Mouse (Mus musculus) E14TG2a.4 (cell line): ENCODE data around the gene Acat3.
A peak's percentile ranks its signal among the peaks of the same experiment; 100 is the strongest.

Source experiments
- H3K27me3 ChIP-seq: 2 replicates; pipeline ENCODE4 v1.6.1; 2014; ENCODE audit warnings: low read length, control low read depth; ENCODE audit not compliant: insufficient read depth
- H3K36me3 ChIP-seq: 2 replicates; pipeline ENCODE4 v1.6.1; 2014; ENCODE audit warnings: low read length, control low read depth; ENCODE audit not compliant: insufficient read depth
- H3K4me1 ChIP-seq: replicated peaks from 2 replicates; pipeline ENCODE4 v1.6.1; 2014; ENCODE audit warnings: low read depth, low read length, control low read depth
- H3K4me3 ChIP-seq: replicated peaks from 2 replicates; pipeline ENCODE4 v1.5.1; 2014; ENCODE audit warnings: mild to moderate bottlenecking, low read length
- H3K9me3 ChIP-seq: 2 replicates; pipeline ENCODE4 v1.6.1; 2014; ENCODE audit warnings: low read length, control low read depth
- CTCF ChIP-seq: conservative IDR thresholded peaks from 2 replicates; pipeline ENCODE4 v1.5.1; 2014; ENCODE audit warnings: low read length
- NANOG ChIP-seq: IDR thresholded peaks from 2 replicates; pipeline ENCODE4 v1.6.1; 2014; ENCODE audit warnings: borderline replicate concordance, low read length, mixed read lengths
- POU5F1 ChIP-seq: IDR thresholded peaks from 2 replicates; pipeline ENCODE4 v1.6.1; 2014; ENCODE audit warnings: low read length, borderline replicate concordance

Acat3 gene

GRCm38 (mm10) chr17:12892033-12892432 is 48.4 kb downstream of the Acat3 start:
- H3K9me3 ChIP-seq = no peaks in the 10 kb centered on the region
- H3K27me3 ChIP-seq = no peaks in the 10 kb centered on the region
- H3K36me3 ChIP-seq = peaks cover 98% of the 10 kb centered on the region
- H3K4me1 ChIP-seq = peaks cover 41% of the 10 kb centered on the region
- TF ChIP-seq NANOG (no peak), POU5F1 (no peak), CTCF (no peak)
- H3K4me3 ChIP-seq = no peak overlapping the region

- Histone ChIP-seq H3K36me3 (peaks cover 88% of the 10 kb centered on the region), H3K4me3 (no peak overlapping the region), H3K9me3 (no peaks in the 10 kb centered on the region), H3K27me3 (no peaks in the 10 kb centered on the region), H3K4me1 (peaks cover 49% of the 10 kb centered on the region)
- no peak for TF ChIP-seq NANOG
- no peak for TF ChIP-seq POU5F1
- no peak for TF ChIP-seq CTCF
Observed at GRCm38 (mm10) chr17:12891054-12891453, 49.3 kb downstream of the Acat3 start.

GRCm38 (mm10) chr17:12887021-12887775 is 53.2 kb downstream of the Acat3 start:
- Histone ChIP-seq H3K36me3 (peaks cover 50% of the 10 kb centered on the region), H3K27me3 (no peaks in the 10 kb centered on the region), H3K4me3 (no peak overlapping the region), H3K4me1 (peaks cover 68% of the 10 kb centered on the region), H3K9me3 (no peaks in the 10 kb centered on the region)
- TF ChIP-seq CTCF (no peak), NANOG (no peak), POU5F1 (no peak)

GRCm38 (mm10) chr17:12886620-12887019 is 53.8 kb downstream of the Acat3 start:
- H3K27me3 ChIP-seq = no peaks in the 10 kb centered on the region
- H3K4me1 ChIP-seq = peaks cover 63% of the 10 kb centered on the region
- H3K4me3 ChIP-seq = no peak overlapping the region
- peaks cover 44% of the 10 kb centered on the region for H3K36me3 ChIP-seq
- TF ChIP-seq POU5F1 (no peak), CTCF (0 out of 2 replicates have a peak, but pooled peaks have one; percentile 14), NANOG (no peak)
- no peaks in the 10 kb centered on the region for H3K9me3 ChIP-seq

GRCm38 (mm10) chr17:12881216-12881615 is 59.2 kb downstream of the Acat3 start:
- peaks cover 38% of the 10 kb centered on the region for H3K4me1 ChIP-seq
- H3K36me3 ChIP-seq = no peaks in the 10 kb centered on the region
- no peak overlapping the region for H3K4me3 ChIP-seq
- H3K9me3 ChIP-seq = no peaks in the 10 kb centered on the region
- peaks cover 26% of the 10 kb centered on the region for H3K27me3 ChIP-seq
- no peak for TF ChIP-seq NANOG
- peak; percentile 6; the same call in 1 of the 2 replicates for TF ChIP-seq CTCF

GRCm38 (mm10) chr17:12880178-12880577 is 60.2 kb downstream of the Acat3 start:
- H3K4me3 ChIP-seq = peak overlapping the region; percentile 50
- peaks cover 33% of the 10 kb centered on the region for H3K27me3 ChIP-seq
- no peak for TF ChIP-seq NANOG
- TF ChIP-seq CTCF = peak; percentile 92
- no peak for TF ChIP-seq POU5F1
- H3K9me3 ChIP-seq = no peaks in the 10 kb centered on the region
- no peaks in the 10 kb centered on the region for H3K36me3 ChIP-seq
- H3K4me1 ChIP-seq = peaks cover 31% of the 10 kb centered on the region

GRCm38 (mm10) chr17:12875734-12876133 is 64.7 kb downstream of the Acat3 start, which contains the start of gene Mrgprh:
TSS of gene Mrgprh (plus strand) at chr17:12876034.
- Histone ChIP-seq H3K4me3 (no peak within 1 kb of the TSS), H3K4me1 (peaks cover 27% of the 10 kb centered on the region), H3K9me3 (no peaks in the 10 kb centered on the region), H3K27me3 (peaks cover 52% of the 10 kb centered on the region), H3K36me3 (no peaks in the 10 kb centered on the region)
- no peak for TF ChIP-seq NANOG
